Mouse (Mus musculus): ENCODE measurements at regions not wholly inside any gene's neighbourhood (a gene's known extent, or its start where the extent isn't known, plus 50 kb on each side); places are given as distances from the start of the nearest gene placed in this dataset.

- no peaks in the 10 kb centered on the region for H3K27me3 ChIP-seq (replicated peaks; ENCODE audit: control insufficient read depth, insufficient read depth, low read length)
- H3K27ac ChIP-seq (ENCODE audit: insufficient read depth, low read depth, low read length) = no peak overlapping the region
- no peak for TF ChIP-seq CTCF (conservative IDR thresholded peaks at IDR 0.05; ENCODE audit: insufficient read depth, insufficient read length, low read depth, low read length)
- DNase-seq = no peak
- H3K36me3 ChIP-seq (ENCODE audit: control insufficient read depth, insufficient read depth, low read length) = no peaks in the 10 kb centered on the region
- no peaks in the 10 kb centered on the region for H3K4me1 ChIP-seq (ENCODE audit: control insufficient read depth, insufficient read depth, low read length)
- no peak overlapping the region for H3K4me3 ChIP-seq (ENCODE audit: insufficient read depth, low read depth, low read length)
- 60% methylated on average over 6 of the region's 6 CpGs for WGBS
Measured at GRCm38 (mm10) chr11:84731890-84732289, 87.4 kb downstream of the Mrm1 start.

DNA sequence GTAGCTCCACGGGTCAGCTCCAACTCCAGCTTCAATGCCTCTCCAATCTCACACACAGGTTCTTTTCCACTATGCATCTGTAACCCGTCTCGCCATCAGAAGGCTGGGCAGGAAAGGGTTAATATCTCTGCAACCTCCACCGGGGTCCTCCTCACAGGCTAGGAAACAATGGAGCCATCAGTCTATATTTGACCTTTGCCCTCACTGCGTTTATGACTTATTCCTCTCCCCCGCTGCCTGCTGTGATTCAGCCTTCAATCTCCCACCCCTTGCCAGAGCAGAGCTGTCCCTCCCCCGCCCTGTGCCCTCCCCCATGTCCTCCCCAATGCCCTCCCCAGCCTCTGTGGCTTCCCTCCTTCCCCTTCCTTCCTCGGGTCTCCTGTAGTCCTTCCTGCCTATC is 89.1 kb downstream of the Mrm1 start:
- Histone ChIP-seq H3K4me1 (ENCODE audit: control insufficient read depth, insufficient read depth, low read length) (no peaks in the 10 kb centered on the region), H3K27ac (ENCODE audit: insufficient read depth, low read depth, low read length) (no peak overlapping the region), H3K36me3 (ENCODE audit: control insufficient read depth, insufficient read depth, low read length) (no peaks in the 10 kb centered on the region), H3K4me3 (ENCODE audit: insufficient read depth, low read depth, low read length) (no peak overlapping the region), H3K27me3 (replicated peaks; ENCODE audit: control insufficient read depth, insufficient read depth, low read length) (no peaks in the 10 kb centered on the region)
- TF ChIP-seq CTCF (conservative IDR thresholded peaks at IDR 0.05; ENCODE audit: insufficient read depth, insufficient read length, low read depth, low read length) (no peak), POLR2A (IDR thresholded peaks at IDR 0.05; ENCODE audit: low read depth, low read length) (no peak)
- 33% methylated on average over 8 of the region's 8 CpGs for WGBS
- DNase-seq = no peak

- Histone ChIP-seq H3K36me3 (ENCODE audit: control insufficient read depth, insufficient read depth, low read length) (no peaks in the 10 kb centered on the region), H3K27ac (ENCODE audit: insufficient read depth, low read depth, low read length) (no peak overlapping the region), H3K4me1 (ENCODE audit: control insufficient read depth, insufficient read depth, low read length) (no peaks in the 10 kb centered on the region), H3K4me3 (ENCODE audit: insufficient read depth, low read depth, low read length) (no peak overlapping the region), H3K27me3 (replicated peaks; ENCODE audit: control insufficient read depth, insufficient read depth, low read length) (no peaks in the 10 kb centered on the region)
- DNase-seq = peak; percentile 28
- WGBS = 5% methylated on average over 2 of the region's 2 CpGs
- TF ChIP-seq CTCF (conservative IDR thresholded peaks at IDR 0.05; ENCODE audit: insufficient read depth, insufficient read length, low read depth, low read length) (no peak), POLR2A (IDR thresholded peaks at IDR 0.05; ENCODE audit: low read depth, low read length) (no peak)
Measured at GRCm38 (mm10) chr11:84729189-84729588, 90.1 kb downstream of the Mrm1 start.

DNA sequence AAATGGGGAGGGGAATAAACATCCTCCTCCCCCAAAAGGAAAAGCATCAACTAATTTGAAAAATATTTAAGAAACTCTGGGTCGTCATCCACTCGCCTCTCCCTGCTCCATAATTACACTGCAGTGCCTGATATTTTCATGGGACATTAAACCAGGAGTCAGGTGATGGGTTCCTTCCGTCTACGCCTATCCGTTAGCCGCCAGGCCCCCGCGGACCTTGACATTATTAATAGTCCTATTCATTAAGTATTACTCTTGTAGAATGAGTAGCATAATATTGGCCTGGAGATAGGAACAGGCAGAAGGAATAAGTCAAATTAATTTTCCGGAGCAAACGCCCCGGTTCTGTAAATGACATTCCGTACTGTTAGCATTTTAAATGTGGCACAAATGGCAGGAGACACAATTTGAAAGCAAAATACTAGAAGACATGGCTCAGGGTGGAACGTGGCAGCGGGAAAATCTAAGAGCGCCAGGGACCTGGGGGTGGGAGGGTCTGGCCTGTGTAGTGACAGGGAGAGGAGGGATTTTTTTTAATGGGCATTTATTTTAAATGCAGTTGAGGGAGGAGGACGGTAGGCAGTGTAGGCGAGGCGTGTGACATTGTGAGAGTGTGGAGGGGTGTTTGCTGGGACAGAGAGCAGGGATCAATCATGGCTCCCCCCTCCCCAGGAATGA is 93.2 kb downstream of the Mrm1 start:
- Histone ChIP-seq H3K27ac (ENCODE audit: insufficient read depth, low read depth, low read length) (no peak overlapping the region), H3K4me3 (ENCODE audit: insufficient read depth, low read depth, low read length) (no peak overlapping the region), H3K27me3 (replicated peaks; ENCODE audit: control insufficient read depth, insufficient read depth, low read length) (no peaks in the 10 kb centered on the region), H3K36me3 (ENCODE audit: control insufficient read depth, insufficient read depth, low read length) (no peaks in the 10 kb centered on the region), H3K4me1 (ENCODE audit: control insufficient read depth, insufficient read depth, low read length) (no peaks in the 10 kb centered on the region)
- no peak for TF ChIP-seq CTCF (conservative IDR thresholded peaks at IDR 0.05; ENCODE audit: insufficient read depth, insufficient read length, low read depth, low read length)
- no peak for TF ChIP-seq POLR2A (IDR thresholded peaks at IDR 0.05; ENCODE audit: low read depth, low read length)
- DNase-seq = no peak
- WGBS = 44% methylated on average over 18 of the region's 18 CpGs

- WGBS = 49% methylated on average over 11 of the region's 11 CpGs
- H3K4me1 ChIP-seq (ENCODE audit: control insufficient read depth, insufficient read depth, low read length) = no peaks in the 10 kb centered on the region
Measured at GRCm38 (mm10) chr11:84725177-84725792, 94.0 kb downstream of the Mrm1 start.

DNA sequence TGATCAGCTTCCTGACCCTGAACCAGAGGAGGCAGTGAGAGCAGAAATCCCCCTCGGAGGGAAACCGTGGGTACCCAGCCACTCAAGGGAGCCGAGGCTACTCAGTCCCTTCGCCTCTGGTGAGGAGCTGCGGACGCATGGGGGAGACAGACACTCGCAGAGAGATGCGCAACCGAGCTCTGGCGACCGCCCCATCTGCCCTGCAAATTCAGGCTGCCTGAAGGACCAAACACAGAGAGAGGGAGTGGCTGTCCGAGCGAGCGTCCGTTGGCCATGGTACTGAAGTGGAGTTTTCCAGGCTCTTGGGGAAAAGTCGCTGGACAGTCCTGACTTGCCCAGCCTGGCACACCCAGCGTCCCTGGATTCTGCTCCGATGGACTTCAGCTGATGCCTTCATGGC is 95.2 kb downstream of the Mrm1 start:
- DNase-seq = peak; percentile 6
- TF ChIP-seq CTCF (conservative IDR thresholded peaks at IDR 0.05; ENCODE audit: insufficient read depth, insufficient read length, low read depth, low read length) = no peak
- no peak for TF ChIP-seq POLR2A (IDR thresholded peaks at IDR 0.05; ENCODE audit: low read depth, low read length)
- no peaks in the 10 kb centered on the region for H3K27me3 ChIP-seq (replicated peaks; ENCODE audit: control insufficient read depth, insufficient read depth, low read length)
- H3K36me3 ChIP-seq (ENCODE audit: control insufficient read depth, insufficient read depth, low read length) = no peaks in the 10 kb centered on the region
- 5% methylated on average over 18 of the region's 18 CpGs for WGBS
- H3K4me1 ChIP-seq (ENCODE audit: control insufficient read depth, insufficient read depth, low read length) = no peaks in the 10 kb centered on the region
- no peak overlapping the region for H3K27ac ChIP-seq (ENCODE audit: insufficient read depth, low read depth, low read length)
- no peak overlapping the region for H3K4me3 ChIP-seq (ENCODE audit: insufficient read depth, low read depth, low read length)

More at GRCm38 (mm10) chr11:84725177-84725792, 94.0 kb downstream of the Mrm1 start:
- no peaks in the 10 kb centered on the region for H3K36me3 ChIP-seq (ENCODE audit: control insufficient read depth, insufficient read depth, low read length)
- DNase-seq = no peak
- no peak overlapping the region for H3K4me3 ChIP-seq (ENCODE audit: insufficient read depth, low read depth, low read length)
- TF ChIP-seq POLR2A (IDR thresholded peaks at IDR 0.05; ENCODE audit: low read depth, low read length) = no peak
- no peak for TF ChIP-seq CTCF (conservative IDR thresholded peaks at IDR 0.05; ENCODE audit: insufficient read depth, insufficient read length, low read depth, low read length)
- no peak overlapping the region for H3K27ac ChIP-seq (ENCODE audit: insufficient read depth, low read depth, low read length)
- no peaks in the 10 kb centered on the region for H3K27me3 ChIP-seq (replicated peaks; ENCODE audit: control insufficient read depth, insufficient read depth, low read length)

DNA sequence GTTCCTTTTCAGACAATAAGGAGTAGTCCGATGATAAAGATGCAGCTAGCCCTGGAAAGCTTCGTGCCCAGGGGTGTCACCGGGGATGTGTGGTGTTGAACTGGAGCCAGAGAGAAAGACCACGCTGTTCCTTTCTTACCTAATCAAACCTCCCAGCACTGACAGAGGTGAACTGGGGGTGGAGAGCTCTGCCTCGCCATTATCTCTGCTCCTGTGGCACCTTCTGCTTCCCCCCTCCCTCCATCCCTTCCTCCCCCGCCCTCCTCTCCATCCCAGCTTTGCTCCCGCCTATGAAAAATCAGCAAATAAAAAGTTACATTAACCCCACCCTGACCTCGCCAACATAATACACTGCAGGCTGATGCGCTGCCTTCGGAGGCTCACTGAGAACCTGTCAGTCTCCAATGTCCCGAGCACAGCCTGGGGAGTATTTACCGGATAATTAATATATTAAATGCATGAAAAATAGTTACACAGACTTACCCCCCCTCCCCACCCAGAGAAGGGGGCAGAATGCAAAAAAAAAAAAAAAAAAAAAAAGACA is 96.6 kb downstream of the Mrm1 start:
- no peak overlapping the region for H3K4me3 ChIP-seq (ENCODE audit: insufficient read depth, low read depth, low read length)
- TF ChIP-seq CTCF (conservative IDR thresholded peaks at IDR 0.05; ENCODE audit: insufficient read depth, insufficient read length, low read depth, low read length) = no peak
- no peak for TF ChIP-seq POLR2A (IDR thresholded peaks at IDR 0.05; ENCODE audit: low read depth, low read length)
- H3K27me3 ChIP-seq (replicated peaks; ENCODE audit: control insufficient read depth, insufficient read depth, low read length) = no peaks in the 10 kb centered on the region
- 52% methylated on average over 12 of the region's 12 CpGs for WGBS
- H3K27ac ChIP-seq (ENCODE audit: insufficient read depth, low read depth, low read length) = no peak overlapping the region
- no peaks in the 10 kb centered on the region for H3K36me3 ChIP-seq (ENCODE audit: control insufficient read depth, insufficient read depth, low read length)
- no peak for DNase-seq
- no peaks in the 10 kb centered on the region for H3K4me1 ChIP-seq (ENCODE audit: control insufficient read depth, insufficient read depth, low read length)

Data from kidney, adult 2 months (tissue).